Mouse (Mus musculus) embryo, embryonic 11.5 days (tissue): ENCODE measurements around the gene Bsph1.
"Not testable (repeated sequence)": the region's sequence is repeated elsewhere in the genome, so short reads cannot be mapped to it uniquely, and the experiment has no call there.

ENCODE experiments used
- DNase-seq: peaks from one replicate; pipeline ENCODE4 v3.0.0-alpha.2; 2012; ENCODE audit warnings: low read depth, low spot score

Gene Bsph1

DNA sequence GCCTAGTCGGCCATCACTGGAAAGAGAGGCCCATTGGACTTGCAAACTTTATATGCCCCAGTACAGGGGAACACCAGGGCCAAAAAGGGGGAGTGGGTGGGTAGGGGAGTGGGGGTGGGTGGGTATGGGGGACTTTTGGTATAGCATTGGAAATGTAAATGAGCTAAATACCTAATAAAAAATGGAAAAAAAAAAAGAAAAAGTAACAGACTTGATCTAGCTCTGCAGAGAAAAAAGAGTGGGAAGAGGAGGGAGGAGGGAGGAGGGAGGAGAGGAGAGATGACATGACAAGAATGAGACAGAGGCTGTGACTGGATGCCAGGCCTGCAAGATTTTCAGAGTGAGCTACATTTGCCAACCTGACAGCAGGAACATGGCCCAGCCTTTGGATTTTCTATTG lies at the start of gene Bsph1:
Gene Bsph1 (plus strand): TSS at position 301 of the 400 bp plus-strand sequence.
- DNase-seq = not testable (repeated sequence)

DNA sequence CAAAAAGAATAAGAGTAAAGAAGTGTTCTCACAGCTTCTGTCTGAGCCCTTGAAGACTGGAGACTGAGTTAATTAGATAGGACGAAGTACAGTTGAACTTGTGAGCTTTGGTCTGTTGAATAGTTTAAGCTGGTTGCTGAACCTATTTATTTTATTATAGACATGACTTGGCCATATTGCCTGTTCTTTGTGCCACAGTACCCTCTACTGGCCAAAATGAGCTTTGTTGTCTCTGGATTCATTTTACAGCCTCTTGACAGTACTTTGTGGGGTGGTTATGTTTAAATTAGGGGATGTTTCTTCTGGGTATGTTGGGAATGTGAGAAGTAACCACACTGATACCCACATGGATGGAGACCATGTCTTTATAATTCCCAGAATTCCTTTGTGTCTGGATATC lies 60.9 kb downstream of the Bsph1 start:
- no peak for DNase-seq
